Mouse (Mus musculus) limb, embryonic 14.5 days (tissue): ENCODE data around the gene Trim58. TPM values are rescaled to one million over a fixed set of nuclear protein-coding genes. Genes with fewer than 3 reads are reported as not detected.

Experiments
- ATAC-seq: fragments of 200-750 bp; cut with Nextera tagmentation; 2 replicates; pipeline ENCODE4 v1.8.0; 2017; ENCODE audit warnings: low read depth, moderate number of reproducible peaks, moderate TSS enrichment; ENCODE audit not compliant: low FRiP score
- DNase-seq: peaks from one replicate; pipeline ENCODE4 v3.0.0-alpha.2; 2015; ENCODE audit warnings: low spot score
- H3K27ac ChIP-seq: fragments of 300-500 bp; sonication (generic); replicated peaks from 2 replicates; pipeline ENCODE4 v1.5.1; 2014; ENCODE audit warnings: low read depth, mild to moderate bottlenecking, low read length, moderate library complexity, mixed read lengths
- H3K27me3 ChIP-seq: fragments of 300-500 bp; sonication (generic); 2 replicates; pipeline ENCODE4 v1.6.1; 2014; ENCODE audit warnings: low read length, mixed read lengths; ENCODE audit not compliant: control insufficient read depth, insufficient read depth
- H3K36me3 ChIP-seq: fragments of 300-500 bp; sonication (generic); 2 replicates; pipeline ENCODE4 v1.6.1; 2014; ENCODE audit warnings: mild to moderate bottlenecking, low read length, moderate library complexity, mixed read lengths; ENCODE audit not compliant: control insufficient read depth, insufficient read depth
- H3K4me1 ChIP-seq: fragments of 300-500 bp; sonication (generic); 2 replicates; pipeline ENCODE4 v1.6.1; 2014; ENCODE audit warnings: antibody characterized with exemption, low read length, mixed read lengths; ENCODE audit not compliant: control insufficient read depth, insufficient read depth
- H3K4me2 ChIP-seq: fragments of 300-500 bp; sonication (generic); replicated peaks from 2 replicates; pipeline ENCODE4 v1.6.1; 2014; ENCODE audit warnings: low read depth, mild to moderate bottlenecking, low read length, moderate library complexity; ENCODE audit not compliant: severe bottlenecking
- H3K4me3 ChIP-seq: fragments of 300-500 bp; sonication (generic); replicated peaks from 2 replicates; pipeline ENCODE4 v1.5.1; 2014; ENCODE audit warnings: low read length
- H3K9ac ChIP-seq: fragments of 300-500 bp; sonication (generic); 2 replicates; pipeline ENCODE4 v1.6.1; 2014; ENCODE audit warnings: mild to moderate bottlenecking, low read depth, low read length, moderate library complexity; ENCODE audit not compliant: severe bottlenecking
- H3K9me3 ChIP-seq: fragments of 300-500 bp; sonication (generic); 2 replicates; pipeline ENCODE4 v1.6.1; 2016; ENCODE audit warnings: low read length; ENCODE audit not compliant: control insufficient read depth
- POLR2A ChIP-seq: fragments of 200-500 bp; IDR thresholded peaks from 2 replicates; pipeline ENCODE4 v1.8.0; 2012; ENCODE audit warnings: inconsistent platforms, mild to moderate bottlenecking, moderate library complexity, borderline replicate concordance; ENCODE audit not compliant: insufficient read depth, insufficient read length; ENCODE audit errors: extremely low read depth
- WGBS: fragments of 180-500 bp; shearing (Covaris S2); extraction: QIAGEN DNeasy Blood & Tissue Kit; methylation state at CpG from one replicate; pipeline ENCODE4 v1.1.7; 2014; 5-methylcytosine and 5-hydroxymethylcytosine counted together
- polyA plus RNA-seq, 2 experiments: library from polyadenylated mRNA; depleted of rRNA in 1 of 2; stranded (reverse) in 1 of 2; unstranded in 1 of 2; fragments of >200 nt; fragmentation: Nextera tagmentation in 1 of 2; extraction: Ambion mirVana in 1 of 2; gene quantifications; 2 replicates each; pipeline versions ENCODE4 v1.2.1 to v1.2.3; 2012 to 2014

Gene Trim58
- polyA plus RNA-seq, 2 experiments = 0.06 TPM; not detected in 1

DNA sequence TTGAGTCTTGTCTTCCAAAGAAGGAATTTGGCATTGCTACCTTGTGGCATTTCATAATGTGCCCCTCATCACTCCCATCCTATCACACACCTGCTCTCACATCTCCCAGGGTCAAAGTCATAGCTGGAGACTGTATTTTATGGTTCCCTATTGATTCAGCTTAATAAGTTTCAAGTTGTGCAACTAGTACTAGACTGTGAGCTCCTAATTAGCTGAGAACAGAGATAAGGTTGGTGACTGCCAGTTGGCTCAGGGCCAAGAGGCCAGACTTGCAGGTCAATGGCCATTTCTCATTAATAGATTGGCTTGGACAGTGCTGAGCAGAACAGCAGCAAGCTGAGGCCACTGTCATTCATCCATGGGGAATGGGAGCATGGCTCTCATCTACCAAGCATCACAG is 25.7 kb upstream of the Trim58 start:
- Histone ChIP-seq H3K36me3 (no peaks in the 10 kb centered on the region), H3K27me3 (no peaks in the 10 kb centered on the region), H3K4me2 (no peak overlapping the region), H3K9me3 (no peaks in the 10 kb centered on the region), H3K27ac (no peak overlapping the region), H3K9ac (no peak overlapping the region), H3K4me1 (no peaks in the 10 kb centered on the region), H3K4me3 (no peak overlapping the region)
- ATAC-seq = no peak
- DNase-seq = no peak
- no peak for TF ChIP-seq POLR2A

DNA sequence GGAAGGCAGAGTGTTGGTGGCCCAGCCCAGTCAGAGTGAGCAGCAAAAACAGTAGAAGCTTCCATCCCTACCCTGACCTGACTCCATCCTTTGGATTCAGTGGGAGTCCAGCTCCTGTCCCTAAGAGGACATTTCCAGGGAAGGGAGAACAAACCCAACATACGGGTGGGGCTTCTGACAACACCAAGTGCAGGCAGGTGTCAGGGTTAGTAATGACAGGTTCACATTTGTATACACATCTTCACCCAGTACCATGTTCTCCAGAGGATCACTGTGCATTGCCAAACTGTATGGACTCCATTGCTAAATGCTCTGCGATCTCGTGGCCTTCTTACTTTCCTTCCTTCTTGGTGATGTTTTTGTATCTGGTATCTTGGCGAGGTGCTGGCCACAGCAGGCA is 24.3 kb upstream of the Trim58 start, which contains the start of gene 2210407C18Rik:
2210407C18Rik (minus strand) TSS at position 101 of the 400 bp plus-strand sequence.
- DNase-seq = no peak
- H3K4me2 ChIP-seq = no peak within 1 kb of the TSS
- ATAC-seq = no peak
- H3K4me1 ChIP-seq = no peaks in the 10 kb centered on the region
- WGBS = 91% methylated on average over 4 of the region's 4 CpGs
- no peak within 1 kb of the TSS for H3K9ac ChIP-seq
- H3K27me3 ChIP-seq = no peaks in the 10 kb centered on the region; the same call in 1 of the 2 replicates
- no peak within 1 kb of the TSS for H3K27ac ChIP-seq
- H3K9me3 ChIP-seq = no peaks in the 10 kb centered on the region
- no peaks in the 10 kb centered on the region for H3K36me3 ChIP-seq
- no peak for TF ChIP-seq POLR2A
- no peak within 1 kb of the TSS for H3K4me3 ChIP-seq

DNA sequence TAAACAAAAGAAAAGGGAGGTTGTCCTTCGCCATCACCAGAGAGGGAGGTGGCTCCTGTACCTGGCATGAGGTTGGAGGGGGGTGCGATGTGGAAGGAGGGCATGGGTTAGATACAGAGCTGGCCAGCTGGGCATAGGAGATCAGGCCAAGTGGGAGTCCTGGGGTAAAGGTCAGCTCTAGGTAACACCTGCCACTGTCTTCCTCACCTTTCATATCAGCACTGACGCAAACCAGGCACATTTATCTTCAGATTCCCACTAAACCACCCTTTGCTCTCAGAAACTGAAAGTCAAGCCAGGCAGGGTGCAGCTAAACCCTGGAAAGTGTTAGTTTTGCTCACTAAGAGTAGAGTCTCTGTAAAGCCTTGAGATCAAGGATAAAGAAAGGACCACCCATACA is 21.9 kb upstream of the Trim58 start:
- no peak overlapping the region for H3K9ac ChIP-seq
- H3K27ac ChIP-seq = no peak overlapping the region
- DNase-seq (no peak), ATAC-seq (no peak)
- H3K4me3 ChIP-seq = no peak overlapping the region
- H3K4me2 ChIP-seq = no peak overlapping the region
- H3K27me3 ChIP-seq = no peaks in the 10 kb centered on the region; the same call in 1 of the 2 replicates
- WGBS = 70% methylated on average over 3 of the region's 3 CpGs
- TF ChIP-seq POLR2A = no peak
- H3K36me3 ChIP-seq = no peaks in the 10 kb centered on the region
- H3K9me3 ChIP-seq = no peaks in the 10 kb centered on the region
- H3K4me1 ChIP-seq = no peaks in the 10 kb centered on the region

DNA sequence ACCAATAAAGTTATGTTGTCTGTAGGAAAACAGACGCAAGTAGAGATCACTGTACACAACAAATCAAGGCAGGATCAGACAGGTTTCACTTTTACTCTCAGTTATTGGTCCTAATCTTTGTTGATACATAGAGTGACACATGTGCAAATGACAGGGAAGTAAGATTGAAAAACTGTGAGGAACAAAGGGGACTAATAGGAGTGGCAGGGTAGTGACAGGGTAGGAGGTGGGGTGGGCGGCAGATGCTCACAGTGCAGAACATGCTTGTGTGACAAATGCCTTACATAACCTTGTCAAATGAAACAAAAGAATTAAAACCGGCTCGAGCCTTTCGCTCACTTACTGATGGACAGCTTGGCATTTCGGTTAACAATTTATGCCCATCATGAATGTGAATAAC is 21.5 kb upstream of the Trim58 start:
- Histone ChIP-seq H3K27ac (no peak overlapping the region), H3K9me3 (no peaks in the 10 kb centered on the region), H3K4me2 (no peak overlapping the region), H3K4me1 (no peaks in the 10 kb centered on the region), H3K27me3 (no peaks in the 10 kb centered on the region; the same call in 1 of the 2 replicates), H3K36me3 (no peaks in the 10 kb centered on the region), H3K9ac (no peak overlapping the region), H3K4me3 (no peak overlapping the region)
- WGBS = 68% methylated on average over 6 of the region's 6 CpGs
- ATAC-seq (no peak), DNase-seq (no peak)
- no peak for TF ChIP-seq POLR2A

DNA sequence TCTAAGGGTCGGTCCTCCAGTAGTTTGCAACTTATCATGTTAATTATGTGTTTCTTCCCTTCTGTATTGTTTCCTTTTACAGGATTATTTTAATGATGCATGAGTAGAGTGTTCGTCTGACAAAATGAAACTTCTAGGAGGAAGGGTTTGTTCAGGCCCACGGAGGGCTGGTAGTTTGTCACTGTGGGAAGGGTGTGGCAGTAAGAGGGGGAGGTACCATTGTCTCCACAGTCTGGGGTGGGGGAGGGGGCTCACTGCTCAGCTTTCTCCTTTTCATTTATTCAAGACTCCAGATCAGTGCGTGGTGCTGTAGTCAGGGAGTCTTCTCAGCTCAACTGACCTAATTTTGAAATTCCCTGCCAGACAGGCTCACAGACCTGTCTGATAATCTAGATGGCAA is 14.1 kb upstream of the Trim58 start:
- ATAC-seq = no peak
- Histone ChIP-seq H3K27ac (no peak overlapping the region), H3K9ac (no peak overlapping the region), H3K4me1 (no peaks in the 10 kb centered on the region), H3K36me3 (no peaks in the 10 kb centered on the region), H3K9me3 (no peaks in the 10 kb centered on the region), H3K4me2 (no peak overlapping the region), H3K27me3 (no peaks in the 10 kb centered on the region), H3K4me3 (no peak overlapping the region)
- DNase-seq = no peak
- no peak for TF ChIP-seq POLR2A
- WGBS = 61% methylated on average over 4 of the region's 4 CpGs

DNA sequence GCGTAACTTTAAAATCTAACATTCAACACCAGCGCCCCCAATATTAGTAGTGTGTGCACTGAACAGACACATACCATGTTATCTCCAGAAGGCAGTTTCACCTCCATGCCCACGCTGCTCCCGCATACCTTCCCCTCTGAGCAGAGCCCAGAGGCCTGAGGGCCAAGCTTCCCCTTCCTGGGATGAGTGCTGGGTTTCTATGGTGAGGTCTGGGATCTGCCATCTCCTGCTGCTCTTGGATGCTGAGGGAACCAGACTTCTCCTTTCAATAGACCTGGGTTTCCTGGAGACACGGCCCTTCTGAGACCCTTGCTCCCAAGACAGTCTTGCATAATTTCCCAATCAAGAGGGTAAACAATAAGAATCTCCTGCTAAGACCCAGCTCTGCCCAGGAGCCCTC is 9.9 kb upstream of the Trim58 start, which contains the start of gene Olfr323:
Olfr323 (minus strand) TSS at position 101 of the 400 bp plus-strand sequence.
- H3K4me3 ChIP-seq = no peak within 1 kb of the TSS
- no peaks in the 10 kb centered on the region for H3K27me3 ChIP-seq
- H3K9ac ChIP-seq = no peak within 1 kb of the TSS
- H3K36me3 ChIP-seq = no peaks in the 10 kb centered on the region
- H3K9me3 ChIP-seq = no peaks in the 10 kb centered on the region
- no peak within 1 kb of the TSS for H3K27ac ChIP-seq
- ATAC-seq = no peak
- no peaks in the 10 kb centered on the region for H3K4me1 ChIP-seq
- 85% methylated on average over 5 of the region's 5 CpGs for WGBS
- no peak for TF ChIP-seq POLR2A
- DNase-seq = no peak
- no peak within 1 kb of the TSS for H3K4me2 ChIP-seq
